ENCODE assay signal across 8 mouse cellular contexts in the genomic region with DNA sequence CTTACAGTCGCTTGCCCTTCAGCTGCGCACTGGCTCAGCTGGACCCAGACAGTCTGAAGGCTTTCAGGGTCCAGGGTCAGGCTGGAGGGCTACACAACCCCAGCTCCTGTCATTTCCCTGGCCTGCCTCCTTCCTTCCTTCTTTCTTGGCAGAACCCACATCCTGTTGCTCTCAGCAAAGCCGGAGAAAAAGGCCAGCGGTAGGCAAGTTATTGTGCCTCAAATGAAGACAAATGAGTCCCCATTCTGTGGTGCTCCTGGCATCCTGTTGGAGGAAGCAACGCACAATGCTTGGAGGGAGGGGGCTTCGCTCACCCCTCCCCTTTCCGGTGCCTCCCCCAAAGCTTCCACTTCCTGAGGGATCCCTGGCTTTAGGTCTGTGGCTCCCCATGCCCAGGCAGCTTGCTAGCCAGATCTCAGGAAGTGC.
DNase-seq lines count a peak whose midpoint lies in the region; ATAC-seq lines count a peak whose summit lies in the region.

No protein-coding gene starts in this region.

- H3K9me3 ChIP-seq in forebrain, embryonic 10.5 days: no peaks in the 10 kb centered on the region
- no peaks in the 10 kb centered on the region for H3K9me3 ChIP-seq in forebrain, embryonic 11.5 days (ENCODE audit: control insufficient read depth, low read length)
- no peaks in the 10 kb centered on the region for H3K9me3 ChIP-seq in liver, embryonic 13.5 days (replicated peaks)
- H3K9me3 ChIP-seq in neural tube, embryonic 15.5 days (replicated peaks): no peaks in the 10 kb centered on the region

- H3K4me3 ChIP-seq in forebrain, embryonic 10.5 days: no peak overlapping the region
- no peak overlapping the region for H3K4me3 ChIP-seq in forebrain, embryonic 11.5 days (ENCODE audit: low read depth, low read length)
- no peak overlapping the region for H3K4me3 ChIP-seq in liver, embryonic 13.5 days (replicated peaks)
- H3K4me3 ChIP-seq in neural tube, embryonic 15.5 days (replicated peaks): no peak overlapping the region

- no peak for ATAC-seq in forebrain, embryonic 11.5 days (replicated peaks; ENCODE audit: low FRiP score)
- peak; percentile 51 for ATAC-seq in liver, embryonic 13.5 days (ENCODE audit: low read depth)
- peak; percentile 71 for ATAC-seq in neural tube, embryonic 15.5 days (ENCODE audit: low FRiP score)

- WGBS in forebrain, embryonic 10.5 days: 52% methylated on average over 7 of the region's 7 CpGs
- 54% methylated on average over 7 of the region's 7 CpGs for WGBS in forebrain, embryonic 11.5 days
- 23% methylated on average over 7 of the region's 7 CpGs for WGBS in liver, embryonic 13.5 days (ENCODE audit: insufficient replicate concordance)
- whole genome bisulfite sequencing in neural tube, embryonic 15.5 days: 33% methylated on average over 7 of the region's 7 CpGs

- H3K9ac ChIP-seq in forebrain, embryonic 11.5 days (ENCODE audit: low read length): no peak overlapping the region
- no peak overlapping the region for H3K9ac ChIP-seq in liver, embryonic 13.5 days
- H3K9ac ChIP-seq in neural tube, embryonic 15.5 days (replicated peaks): no peak overlapping the region

- peaks cover 5% of the 10 kb centered on the region for H3K4me1 ChIP-seq in forebrain, embryonic 10.5 days
- H3K4me1 ChIP-seq in forebrain, embryonic 11.5 days (replicated peaks; ENCODE audit: control insufficient read depth, insufficient read depth, low read length): no peaks in the 10 kb centered on the region
- H3K4me1 ChIP-seq in liver, embryonic 13.5 days (replicated peaks): peaks cover 5% of the 10 kb centered on the region; the same call in 1 of the 2 replicates
- no peaks in the 10 kb centered on the region for H3K4me1 ChIP-seq in neural tube, embryonic 15.5 days

- H3K36me3 ChIP-seq in forebrain, embryonic 10.5 days (replicated peaks): no peaks in the 10 kb centered on the region
- no peaks in the 10 kb centered on the region for H3K36me3 ChIP-seq in forebrain, embryonic 11.5 days (ENCODE audit: control insufficient read depth, insufficient read depth, low read length)
- no peaks in the 10 kb centered on the region for H3K36me3 ChIP-seq in liver, embryonic 13.5 days
- H3K36me3 ChIP-seq in neural tube, embryonic 15.5 days: no peaks in the 10 kb centered on the region

- H3K27ac ChIP-seq in forebrain, embryonic 10.5 days: peak overlapping the region; percentile 21; the same call in 1 of the 2 replicates
- no peak overlapping the region for H3K27ac ChIP-seq in forebrain, embryonic 11.5 days (ENCODE audit: low read depth, low read length)
- peak overlapping the region; percentile 4; the same call in 1 of the 2 replicates for H3K27ac ChIP-seq in liver, embryonic 13.5 days
- H3K27ac ChIP-seq in neural tube, embryonic 15.5 days (replicated peaks): peak overlapping the region; percentile 54; the same call in 1 of the 2 replicates

- H3K27me3 ChIP-seq in forebrain, embryonic 10.5 days (ENCODE audit: poor library complexity, severe bottlenecking): peaks cover 6% of the 10 kb centered on the region; the same call in 1 of the 2 replicates
- no peaks in the 10 kb centered on the region for H3K27me3 ChIP-seq in forebrain, embryonic 11.5 days (ENCODE audit: control insufficient read depth, insufficient read depth, low read length)
- no peaks in the 10 kb centered on the region for H3K27me3 ChIP-seq in liver, embryonic 13.5 days
- H3K27me3 ChIP-seq in neural tube, embryonic 15.5 days (replicated peaks): no peaks in the 10 kb centered on the region

- H3K4me2 ChIP-seq in forebrain, embryonic 11.5 days (ENCODE audit: low read depth, low read length, severe bottlenecking): no peak overlapping the region
- H3K4me2 ChIP-seq in liver, embryonic 13.5 days: no peak overlapping the region
- no peak overlapping the region for H3K4me2 ChIP-seq in neural tube, embryonic 15.5 days

- no peak for DNase-seq in forebrain, embryonic 10.5 days (ENCODE audit: extremely low spot score, low spot score)
- no peak for DNase-seq in forebrain, embryonic 11.5 days (ENCODE audit: low spot score)
- DNase-seq in adrenal gland, postnatal 25 days: peak; percentile 23
- peak; percentile 98 for DNase-seq in heart, adult 11 months
- peak; percentile 30 for DNase-seq in induced T-regulatory cell, adult 2 months (ENCODE audit: low read depth)
- no peak for DNase-seq in liver, embryonic 13.5 days
- DNase-seq in cerebellum, postnatal 25 days: no peak

Comparison
In these comparisons a context has a peak if more than half of its experiments do, and no peak if none do; other contexts are left out.
1. DNase-seq: peak in adrenal gland, postnatal 25 days (single experiment), heart, adult 11 months (single experiment) and induced T-regulatory cell, adult 2 months (single experiment); none in forebrain, embryonic 10.5 days (single experiment), forebrain, embryonic 11.5 days (single experiment), liver, embryonic 13.5 days (single experiment) and cerebellum, postnatal 25 days (0 of 2).